Mouse (Mus musculus): Measurements from ENCODE around the gene Slc36a3. TPM values are rescaled to one million over a fixed set of nuclear protein-coding genes. Genes with fewer than 3 reads are reported as not detected.

Slc36a3 gene
- polyA plus RNA-seq, 1 experiment from 2014 or later, result not detected

- Histone ChIP-seq H3K9ac (ENCODE audit: low read depth, low read length) (no peak overlapping the region), H3K27ac (ENCODE audit: low read length) (no peak overlapping the region), H3K4me3 (ENCODE audit: low read depth, low read length) (no peak overlapping the region), H3K27me3 (ENCODE audit: control insufficient read depth, insufficient read depth, low read depth, low read length) (no peaks in the 10 kb centered on the region), H3K9me3 (replicated peaks; ENCODE audit: control insufficient read depth, low read length) (no peaks in the 10 kb centered on the region), H3K4me1 (ENCODE audit: control insufficient read depth, low read depth, low read length) (peaks cover 6% of the 10 kb centered on the region), H3K4me2 (ENCODE audit: low read depth, low read length) (no peak overlapping the region), H3K36me3 (ENCODE audit: control insufficient read depth, insufficient read depth) (no peaks in the 10 kb centered on the region)
- 69% methylated on average over 5 of the region's 5 CpGs for WGBS (ENCODE audit: insufficient replicate concordance)
- ATAC-seq (ENCODE audit: low read depth), result no peak
Observed at GRCm38 (mm10) chr11:55134871-55135270, 16.6 kb downstream of the Slc36a3 start.

GRCm38 (mm10) chr11:55134407-55134806, 17.1 kb downstream of the Slc36a3 start:
- no peak for ATAC-seq (ENCODE audit: low read depth)
- H3K4me3 ChIP-seq (ENCODE audit: low read depth, low read length), result no peak overlapping the region
- H3K9me3 ChIP-seq (replicated peaks; ENCODE audit: control insufficient read depth, low read length), result no peaks in the 10 kb centered on the region
- no peak overlapping the region for H3K27ac ChIP-seq (ENCODE audit: low read length)
- 63% methylated on average over 1 of the region's 1 CpGs for WGBS (ENCODE audit: insufficient replicate concordance)
- H3K36me3 ChIP-seq (ENCODE audit: control insufficient read depth, insufficient read depth), result no peaks in the 10 kb centered on the region
- no peak overlapping the region for H3K4me2 ChIP-seq (ENCODE audit: low read depth, low read length)
- H3K4me1 ChIP-seq (ENCODE audit: control insufficient read depth, low read depth, low read length), result peaks cover 6% of the 10 kb centered on the region
- H3K9ac ChIP-seq (ENCODE audit: low read depth, low read length), result no peak overlapping the region
- H3K27me3 ChIP-seq (ENCODE audit: control insufficient read depth, insufficient read depth, low read depth, low read length), result no peaks in the 10 kb centered on the region

- 73% methylated on average over 1 of the region's 1 CpGs for WGBS (ENCODE audit: insufficient replicate concordance)
- Histone ChIP-seq H3K9me3 (replicated peaks; ENCODE audit: control insufficient read depth, low read length) (no peaks in the 10 kb centered on the region), H3K9ac (ENCODE audit: low read depth, low read length) (no peak overlapping the region), H3K36me3 (ENCODE audit: control insufficient read depth, insufficient read depth) (no peaks in the 10 kb centered on the region), H3K27ac (ENCODE audit: low read length) (no peak overlapping the region), H3K4me2 (ENCODE audit: low read depth, low read length) (no peak overlapping the region), H3K4me3 (ENCODE audit: low read depth, low read length) (no peak overlapping the region), H3K4me1 (ENCODE audit: control insufficient read depth, low read depth, low read length) (peaks cover 6% of the 10 kb centered on the region), H3K27me3 (ENCODE audit: control insufficient read depth, insufficient read depth, low read depth, low read length) (no peaks in the 10 kb centered on the region)
- ATAC-seq (ENCODE audit: low read depth), result no peak
Observed at GRCm38 (mm10) chr11:55133204-55133603, 18.3 kb downstream of the Slc36a3 start.

GRCm38 (mm10) chr11:55131946-55132345, 19.6 kb downstream of the Slc36a3 start:
- WGBS (ENCODE audit: insufficient replicate concordance), result 43% methylated on average over 1 of the region's 1 CpGs
- Histone ChIP-seq H3K27ac (ENCODE audit: low read length) (no peak overlapping the region), H3K36me3 (ENCODE audit: control insufficient read depth, insufficient read depth) (no peaks in the 10 kb centered on the region), H3K4me1 (ENCODE audit: control insufficient read depth, low read depth, low read length) (peaks cover 6% of the 10 kb centered on the region), H3K4me2 (ENCODE audit: low read depth, low read length) (no peak overlapping the region), H3K27me3 (ENCODE audit: control insufficient read depth, insufficient read depth, low read depth, low read length) (no peaks in the 10 kb centered on the region), H3K9ac (ENCODE audit: low read depth, low read length) (no peak overlapping the region), H3K9me3 (replicated peaks; ENCODE audit: control insufficient read depth, low read length) (no peaks in the 10 kb centered on the region), H3K4me3 (ENCODE audit: low read depth, low read length) (no peak overlapping the region)
- no peak for ATAC-seq (ENCODE audit: low read depth)

- Histone ChIP-seq H3K4me2 (ENCODE audit: low read depth, low read length) (no peak overlapping the region), H3K27me3 (ENCODE audit: control insufficient read depth, insufficient read depth, low read depth, low read length) (no peaks in the 10 kb centered on the region), H3K4me1 (ENCODE audit: control insufficient read depth, low read depth, low read length) (peaks cover 6% of the 10 kb centered on the region), H3K36me3 (ENCODE audit: control insufficient read depth, insufficient read depth) (no peaks in the 10 kb centered on the region), H3K4me3 (ENCODE audit: low read depth, low read length) (no peak overlapping the region), H3K27ac (ENCODE audit: low read length) (no peak overlapping the region), H3K9ac (ENCODE audit: low read depth, low read length) (no peak overlapping the region), H3K9me3 (replicated peaks; ENCODE audit: control insufficient read depth, low read length) (no peaks in the 10 kb centered on the region)
- peak; percentile 59 for ATAC-seq (ENCODE audit: low read depth)
- WGBS (ENCODE audit: insufficient replicate concordance), result 35% methylated on average over 11 of the region's 11 CpGs
Observed at GRCm38 (mm10) chr11:55131077-55131742, 20.3 kb downstream of the Slc36a3 start.

DNA sequence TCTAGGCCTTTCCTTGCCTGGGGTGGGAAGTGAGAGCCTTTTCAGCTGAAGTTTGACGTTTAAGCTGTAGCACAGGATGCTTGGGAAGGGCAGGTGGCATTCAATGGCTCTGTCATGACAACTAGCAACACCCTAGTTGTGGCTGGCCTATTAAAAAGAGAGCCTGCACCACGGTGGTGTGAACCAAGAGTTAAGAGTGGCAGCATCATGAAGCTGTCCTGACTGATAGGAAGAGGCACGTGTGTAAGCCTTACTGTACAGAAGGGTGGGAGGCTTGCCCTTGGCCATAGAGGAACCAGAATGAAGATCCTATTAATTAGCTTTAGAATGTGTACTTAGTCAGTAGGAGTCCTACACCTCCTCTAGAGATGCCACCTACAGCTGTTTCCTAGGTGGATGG, 23.1 kb downstream of the Slc36a3 start:
- 41% methylated on average over 3 of the region's 3 CpGs for WGBS (ENCODE audit: insufficient replicate concordance)
- H3K27me3 ChIP-seq (ENCODE audit: control insufficient read depth, insufficient read depth, low read depth, low read length), result no peaks in the 10 kb centered on the region
- H3K4me2 ChIP-seq (ENCODE audit: low read depth, low read length), result no peak overlapping the region
- peaks cover 6% of the 10 kb centered on the region for H3K4me1 ChIP-seq (ENCODE audit: control insufficient read depth, low read depth, low read length)
- H3K27ac ChIP-seq (ENCODE audit: low read length), result no peak overlapping the region
- H3K9ac ChIP-seq (ENCODE audit: low read depth, low read length), result no peak overlapping the region
- no peaks in the 10 kb centered on the region for H3K36me3 ChIP-seq (ENCODE audit: control insufficient read depth, insufficient read depth)
- H3K4me3 ChIP-seq (ENCODE audit: low read depth, low read length), result no peak overlapping the region
- H3K9me3 ChIP-seq (replicated peaks; ENCODE audit: control insufficient read depth, low read length), result no peaks in the 10 kb centered on the region
- ATAC-seq (ENCODE audit: low read depth), result no peak

DNA sequence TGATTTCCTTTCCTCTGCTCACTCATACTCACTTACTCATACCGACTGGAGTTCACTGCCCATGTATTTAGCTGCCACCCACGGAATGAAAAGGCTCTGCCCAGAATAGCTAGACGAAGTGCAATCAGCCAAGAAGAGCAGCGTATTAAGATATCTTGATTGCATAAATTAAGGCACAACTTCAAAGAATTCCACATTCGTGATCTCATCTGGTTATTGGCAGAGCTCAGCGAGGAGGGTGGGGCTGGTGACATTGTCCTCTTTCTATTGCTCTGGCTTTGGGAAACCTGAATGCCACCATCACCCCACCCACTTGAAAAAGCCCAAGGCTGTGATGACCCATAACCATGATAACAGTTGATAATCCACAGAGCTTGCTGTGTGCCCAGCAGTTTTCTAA, 23.6 kb downstream of the Slc36a3 start:
- ATAC-seq (ENCODE audit: low read depth), result no peak
- no peak overlapping the region for H3K9ac ChIP-seq (ENCODE audit: low read depth, low read length)
- H3K4me3 ChIP-seq (ENCODE audit: low read depth, low read length), result no peak overlapping the region
- H3K4me2 ChIP-seq (ENCODE audit: low read depth, low read length), result no peak overlapping the region
- H3K27ac ChIP-seq (ENCODE audit: low read length), result no peak overlapping the region
- H3K9me3 ChIP-seq (replicated peaks; ENCODE audit: control insufficient read depth, low read length), result no peaks in the 10 kb centered on the region
- H3K4me1 ChIP-seq (ENCODE audit: control insufficient read depth, low read depth, low read length), result peaks cover 6% of the 10 kb centered on the region
- H3K36me3 ChIP-seq (ENCODE audit: control insufficient read depth, insufficient read depth), result no peaks in the 10 kb centered on the region
- no peaks in the 10 kb centered on the region for H3K27me3 ChIP-seq (ENCODE audit: control insufficient read depth, insufficient read depth, low read depth, low read length)
- WGBS (ENCODE audit: insufficient replicate concordance), result 46% methylated on average over 6 of the region's 6 CpGs

DNA sequence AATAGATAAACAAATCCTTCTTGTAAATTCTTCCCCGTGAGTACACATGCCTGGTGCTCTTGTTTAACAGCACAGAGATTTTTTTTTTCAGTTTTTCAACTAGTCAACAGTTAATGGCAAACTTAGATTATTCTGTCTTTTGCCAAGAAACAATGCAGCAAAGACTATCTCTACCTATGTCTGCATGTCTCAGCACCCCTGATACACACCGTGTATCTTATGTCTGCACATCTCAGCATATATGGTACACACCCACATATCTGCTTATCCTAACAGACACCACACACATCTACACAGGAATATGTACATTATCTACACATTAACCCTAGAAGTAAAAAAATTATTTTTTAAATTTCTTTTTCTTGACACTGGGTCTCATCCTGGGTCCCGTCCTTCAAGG, 24.8 kb downstream of the Slc36a3 start:
- peak; percentile 59 for ATAC-seq (ENCODE audit: low read depth)

DNA sequence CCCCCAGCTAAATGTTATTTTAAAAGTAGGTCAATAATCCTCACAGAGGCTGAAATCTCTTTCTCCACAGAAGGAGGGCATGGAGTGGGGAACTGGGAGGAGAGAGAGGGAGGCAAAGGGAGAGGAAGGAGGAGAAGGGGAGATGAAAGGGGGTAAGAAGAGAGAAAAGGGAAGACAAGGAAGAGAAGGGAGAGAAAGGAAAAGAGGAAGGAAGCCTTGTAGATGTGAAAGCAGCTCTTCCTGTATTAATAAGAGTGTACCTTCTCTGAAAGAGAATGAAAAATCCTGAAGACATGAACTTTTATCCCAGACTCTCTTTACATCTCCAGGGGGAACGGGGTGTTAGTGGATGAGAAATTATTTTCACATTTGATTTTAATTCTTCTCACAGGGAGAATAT, 30.1 kb downstream of the Slc36a3 start:
- H3K4me1 ChIP-seq (ENCODE audit: control insufficient read depth, low read depth, low read length), result no peaks in the 10 kb centered on the region; the same call in 1 of the 2 replicates
- peak overlapping the region; percentile 13 for H3K27ac ChIP-seq (ENCODE audit: low read length)
- no peak overlapping the region for H3K9ac ChIP-seq (ENCODE audit: low read depth, low read length)
- H3K9me3 ChIP-seq (replicated peaks; ENCODE audit: control insufficient read depth, low read length), result no peaks in the 10 kb centered on the region
- ATAC-seq (ENCODE audit: low read depth), result no peak
- no peak overlapping the region for H3K4me2 ChIP-seq (ENCODE audit: low read depth, low read length)
- no peaks in the 10 kb centered on the region for H3K27me3 ChIP-seq (ENCODE audit: control insufficient read depth, insufficient read depth, low read depth, low read length)
- 59% methylated on average over 1 of the region's 1 CpGs for WGBS (ENCODE audit: insufficient replicate concordance)
- H3K36me3 ChIP-seq (ENCODE audit: control insufficient read depth, insufficient read depth), result no peaks in the 10 kb centered on the region
- no peak overlapping the region for H3K4me3 ChIP-seq (ENCODE audit: low read depth, low read length)

More for the DNA sequence above, 24.8 kb downstream of the Slc36a3 start:
- no peak overlapping the region for H3K4me3 ChIP-seq (ENCODE audit: low read depth, low read length)
- H3K4me2 ChIP-seq (ENCODE audit: low read depth, low read length), result no peak overlapping the region
- WGBS (ENCODE audit: insufficient replicate concordance), result 31% methylated on average over 3 of the region's 3 CpGs
- H3K9ac ChIP-seq (ENCODE audit: low read depth, low read length), result no peak overlapping the region
- no peak overlapping the region for H3K27ac ChIP-seq (ENCODE audit: low read length)
- no peaks in the 10 kb centered on the region for H3K27me3 ChIP-seq (ENCODE audit: control insufficient read depth, insufficient read depth, low read depth, low read length)
- no peaks in the 10 kb centered on the region for H3K9me3 ChIP-seq (replicated peaks; ENCODE audit: control insufficient read depth, low read length)
- H3K4me1 ChIP-seq (ENCODE audit: control insufficient read depth, low read depth, low read length), result peaks cover 6% of the 10 kb centered on the region
- H3K36me3 ChIP-seq (ENCODE audit: control insufficient read depth, insufficient read depth), result no peaks in the 10 kb centered on the region
